Mouse (Mus musculus) left cerebral cortex, adult 6 months (tissue): ENCODE measurements around the gene Serpina3c. TPM values are rescaled to one million over a fixed set of nuclear protein-coding genes. Genes with fewer than 3 reads are reported as not detected.

Source experiments
- long read RNA-seq, 2 experiments: library from polyadenylated mRNA; unstranded; transcript quantifications; one replicate each; pipeline ENCODE4 v2.0.0; 2019 to 2020
- polyA plus RNA-seq: library from polyadenylated mRNA; unstranded; fragments of <200 nt; fragmentation: Nextera tagmentation; gene quantifications from 2 replicates; pipeline ENCODE4 v1.2.3, GENCODE M21; 2021

Gene Serpina3c
- polyA plus RNA-seq, result 0.09 TPM in 1 of 2 replicates, not detected in the other
- long read RNA-seq, experiment 1, result 0 reads
- long read RNA-seq, experiment 2, result 0 reads

DNA sequence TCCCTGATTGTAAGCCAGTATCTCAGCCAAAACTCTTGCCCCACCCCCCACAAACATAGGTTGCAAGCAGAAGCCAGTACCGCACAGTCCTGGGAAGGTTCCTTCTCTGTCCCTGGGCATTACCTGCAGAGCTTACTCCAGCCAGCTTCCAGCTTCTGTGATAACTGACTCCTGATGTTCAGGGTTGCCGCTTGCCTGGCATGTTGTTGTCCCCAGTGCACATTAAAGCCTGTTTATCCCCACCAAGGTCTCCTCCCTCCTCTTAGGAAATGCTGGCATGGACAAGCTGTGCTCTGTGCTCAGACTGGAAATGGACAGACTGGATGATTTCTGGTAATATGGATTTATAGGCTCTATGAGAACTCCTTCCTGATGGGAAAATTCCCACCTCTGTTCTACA, at the start of gene Serpina3c:
Gene Serpina3c, minus strand, starts transcription at position 215 of the 400 bp plus-strand sequence.

DNA sequence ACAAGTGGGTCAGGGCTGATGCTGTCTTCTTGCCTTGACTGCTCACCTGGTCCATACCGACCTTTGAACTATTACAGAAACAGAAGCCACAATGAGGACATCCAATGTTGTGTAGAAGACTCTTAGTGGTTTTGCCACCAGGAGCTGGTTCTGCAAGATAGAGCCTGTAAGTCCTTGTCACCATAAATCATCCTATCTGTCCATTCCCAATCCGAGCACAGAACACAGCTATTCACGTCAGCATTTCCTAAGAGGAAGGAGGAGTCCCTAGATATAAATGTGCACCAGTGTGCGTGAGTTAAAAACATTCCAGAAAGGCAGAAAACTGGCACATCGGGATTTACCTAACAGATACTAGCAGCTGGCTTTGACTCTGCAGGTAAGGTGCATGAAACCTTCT, 26.0 kb downstream of the Serpina3c start, which contains the start of gene Serpina3b:
Gene Serpina3b, plus strand, starts transcription at position 301 of the 400 bp plus-strand sequence.

DNA sequence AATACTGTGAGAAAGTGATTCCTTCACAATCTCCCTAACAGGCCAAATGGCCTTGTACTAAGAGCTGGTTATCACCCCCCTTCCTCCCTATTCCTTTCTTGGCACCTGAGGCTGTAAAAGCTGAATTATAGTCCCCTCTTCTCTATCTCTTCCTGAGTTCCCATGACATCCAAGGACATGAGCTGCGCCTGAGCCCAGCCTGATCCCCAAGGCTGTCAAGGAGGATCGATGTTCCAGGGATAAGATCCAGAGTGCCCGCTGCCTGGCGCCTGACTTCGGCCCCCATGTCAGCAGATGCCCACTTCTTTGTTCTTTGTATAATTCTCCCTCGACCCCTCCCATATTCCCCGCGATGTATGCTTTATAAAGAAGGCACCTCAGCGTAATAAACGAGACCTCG, 41.3 kb downstream of the Serpina3c start, which contains the start of gene Serpina3a:
Gene Serpina3a, plus strand, starts transcription at position 392 of the 400 bp plus-strand sequence.

DNA sequence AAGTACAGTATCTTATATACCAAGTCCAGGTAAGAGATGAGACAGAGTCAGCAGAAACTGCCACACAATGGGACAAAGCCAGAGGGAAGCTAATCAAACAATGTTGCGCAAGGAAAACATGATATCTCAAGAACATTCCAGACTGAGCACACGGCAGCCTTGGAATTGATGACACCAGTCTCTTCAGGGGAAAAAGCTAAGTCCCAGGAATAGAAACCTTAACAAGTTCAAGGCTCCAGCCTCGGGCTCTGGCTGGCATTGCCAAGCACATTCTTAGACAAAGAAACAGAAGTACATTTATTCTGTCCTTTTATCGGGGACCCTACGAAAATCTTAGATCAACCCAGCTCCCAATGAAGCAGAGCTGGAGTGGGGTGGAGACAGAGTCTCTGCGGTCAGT, 52.9 kb downstream of the Serpina3c start, which contains the start of gene Serpina5:
Gene Serpina5, plus strand, starts transcription at position 346 of the 400 bp plus-strand sequence.

Other genes with a start within 250 kb of the Serpina3c start
- gene Serpina1c, start 249.0 kb downstream of the Serpina3c start, polyA plus RNA-seq, result not detected in 2 replicates
- not detected in 2 replicates for gene Serpina1e, start 194.9 kb downstream of the Serpina3c start, polyA plus RNA-seq
- gene Serpina11, start 163.9 kb downstream of the Serpina3c start, polyA plus RNA-seq, result not detected in 2 replicates
- 4.9 and 5.1 TPM in 2 replicates for gene Serpina9, start 140.1 kb downstream of the Serpina3c start, polyA plus RNA-seq
- gene Serpina12, start 109.4 kb downstream of the Serpina3c start, polyA plus RNA-seq, result 0.05 and 0.06 TPM in 2 replicates
- not detected in 2 replicates for gene Serpina5, start 52.8 kb downstream of the Serpina3c start, polyA plus RNA-seq
- not detected in 2 replicates for gene Serpina3a, start 41.1 kb downstream of the Serpina3c start, polyA plus RNA-seq
- not detected in 2 replicates for gene Serpina3b, start 25.9 kb downstream of the Serpina3c start, polyA plus RNA-seq
- gene Serpina3f, start 60.7 kb upstream of the Serpina3c start, polyA plus RNA-seq, result not detected in 2 replicates
- 0.10 and 0.21 TPM in 2 replicates for gene Serpina3g, start 82.4 kb upstream of the Serpina3c start, polyA plus RNA-seq
- not detected in 2 replicates for gene Serpina3i, start 109.3 kb upstream of the Serpina3c start, polyA plus RNA-seq
- not detected in 2 replicates for gene Serpina3j, start 160.7 kb upstream of the Serpina3c start, polyA plus RNA-seq
- gene Serpina3k, start 184.6 kb upstream of the Serpina3c start, polyA plus RNA-seq, result not detected in 2 replicates
- gene Serpina3m, start 184.6 kb upstream of the Serpina3c start, polyA plus RNA-seq, result not detected in 2 replicates